Mouse (Mus musculus) spleen, adult 2 months (tissue): ENCODE measurements around the gene Eif4a2. TPM values are rescaled to one million over a fixed set of nuclear protein-coding genes. Genes with fewer than 3 reads are reported as not detected.

Experiments used
- DNase-seq, 2 experiments: peaks; one replicate each; pipeline versions ENCODE4 v3.0.0 to v3.0.0-alpha.2; 2012 to 2021; ENCODE audit warnings: low spot score in 2 of 2, low read depth in 1 of 2
- H3K27ac ChIP-seq: fragments of 200-500 bp; 2 replicates; pipeline ENCODE4 v1.5.1; 2012; ENCODE audit warnings: low read length, inconsistent platforms; ENCODE audit not compliant: insufficient read depth
- H3K27me3 ChIP-seq: fragments of 200-500 bp; 2 replicates; pipeline ENCODE4 v1.6.1; 2012; ENCODE audit warnings: mild to moderate bottlenecking, moderate library complexity, low read length, inconsistent platforms; ENCODE audit not compliant: control insufficient read depth, insufficient read depth
- H3K36me3 ChIP-seq: fragments of 200-500 bp; 2 replicates; pipeline ENCODE4 v1.6.1; 2012; ENCODE audit warnings: mild to moderate bottlenecking, low read length, inconsistent platforms; ENCODE audit not compliant: control insufficient read depth, insufficient read depth
- H3K4me1 ChIP-seq: fragments of 200-500 bp; 2 replicates; pipeline ENCODE4 v1.6.1; 2011; ENCODE audit warnings: inconsistent platforms; ENCODE audit not compliant: control insufficient read depth, insufficient read depth, insufficient read length
- H3K4me3 ChIP-seq: fragments of 200-500 bp; 2 replicates; pipeline ENCODE4 v1.5.1; 2011; ENCODE audit warnings: mild to moderate bottlenecking, inconsistent platforms; ENCODE audit not compliant: insufficient read depth, insufficient read length; ENCODE audit errors: extremely low read depth
- CTCF ChIP-seq: fragments of 200-500 bp; IDR thresholded peaks from 2 replicates; pipeline ENCODE4 v1.5.1; 2011; ENCODE audit warnings: mild to moderate bottlenecking, inconsistent platforms; ENCODE audit not compliant: insufficient read depth, insufficient read length, insufficient replicate concordance; ENCODE audit errors: extremely low read depth
- POLR2A ChIP-seq: fragments of 200-500 bp; IDR thresholded peaks from 2 replicates; pipeline ENCODE4 v1.6.1; 2011; ENCODE audit warnings: low read depth, low read length, inconsistent platforms
- WGBS: fragments of 180-500 bp; shearing (Covaris S2); methylation state at CpG from one replicate; pipeline ENCODE4 v1.1.7; 2018; 5-methylcytosine and 5-hydroxymethylcytosine counted together
- polyA plus RNA-seq: library from polyadenylated mRNA; depleted of rRNA; stranded (reverse); fragments of >200 nt; gene quantifications from 2 replicates; pipeline ENCODE4 v1.2.3, GENCODE M21; 2012

Gene Eif4a2
- polyA plus RNA-seq, 1 experiment, result 62.8 TPM

- 67% methylated on average over 5 of the region's 5 CpGs for WGBS
- Histone ChIP-seq H3K4me1 (no peaks in the 10 kb centered on the region; the same call in 1 of the 2 replicates), H3K4me3 (no peak overlapping the region), H3K27ac (no peak overlapping the region), H3K27me3 (no peaks in the 10 kb centered on the region), H3K36me3 (peaks cover 37% of the 10 kb centered on the region)
- TF ChIP-seq POLR2A, result no peak
- TF ChIP-seq CTCF, result no peak
- no peak for DNase-seq
Observed at GRCm38 (mm10) chr16:23114339-23115171, 7.3 kb downstream of the Eif4a2 start.

GRCm38 (mm10) chr16:23115486-23115885, 8.2 kb downstream of the Eif4a2 start:
- no peak for DNase-seq
- TF ChIP-seq CTCF (no peak), POLR2A (no peak)
- no peaks in the 10 kb centered on the region for H3K4me1 ChIP-seq
- peaks cover 32% of the 10 kb centered on the region for H3K36me3 ChIP-seq
- H3K27me3 ChIP-seq, result no peaks in the 10 kb centered on the region
- 85% methylated on average over 3 of the region's 3 CpGs for WGBS
- H3K27ac ChIP-seq, result no peak overlapping the region
- no peak overlapping the region for H3K4me3 ChIP-seq

GRCm38 (mm10) chr16:23117173-23117572, 9.9 kb downstream of the Eif4a2 start:
- no peaks in the 10 kb centered on the region for H3K4me1 ChIP-seq
- H3K4me3 ChIP-seq, result no peak overlapping the region
- H3K36me3 ChIP-seq, result peaks cover 23% of the 10 kb centered on the region
- H3K27ac ChIP-seq, result no peak overlapping the region
- 87% methylated on average over 4 of the region's 4 CpGs for WGBS
- no peak for DNase-seq
- TF ChIP-seq POLR2A (no peak), CTCF (no peak)
- H3K27me3 ChIP-seq, result no peaks in the 10 kb centered on the region

GRCm38 (mm10) chr16:23122446-23122845, 15.2 kb downstream of the Eif4a2 start:
- no peaks in the 10 kb centered on the region; the same call in 1 of the 2 replicates for H3K4me1 ChIP-seq
- WGBS, result 94% methylated on average over 3 of the region's 3 CpGs
- no peak for TF ChIP-seq POLR2A
- no peak overlapping the region for H3K27ac ChIP-seq
- DNase-seq, result no peak
- H3K36me3 ChIP-seq, result peaks cover 4% of the 10 kb centered on the region; the same call in 1 of the 2 replicates
- H3K27me3 ChIP-seq, result no peaks in the 10 kb centered on the region
- H3K4me3 ChIP-seq, result no peak overlapping the region

- no peak for TF ChIP-seq POLR2A
- TF ChIP-seq CTCF, result no peak
- Histone ChIP-seq H3K4me1 (no peaks in the 10 kb centered on the region; the same call in 1 of the 2 replicates), H3K27me3 (no peaks in the 10 kb centered on the region), H3K27ac (no peak overlapping the region), H3K4me3 (no peak overlapping the region), H3K36me3 (peaks cover 4% of the 10 kb centered on the region; the same call in 1 of the 2 replicates)
- 92% methylated on average over 4 of the region's 4 CpGs for WGBS
- DNase-seq, result no peak
Observed at GRCm38 (mm10) chr16:23123104-23123503, 15.9 kb downstream of the Eif4a2 start.

GRCm38 (mm10) chr16:23124398-23124797, 17.2 kb downstream of the Eif4a2 start:
- no peak overlapping the region for H3K4me3 ChIP-seq
- H3K27ac ChIP-seq, result no peak overlapping the region
- no peaks in the 10 kb centered on the region for H3K27me3 ChIP-seq
- peaks cover 4% of the 10 kb centered on the region; the same call in 1 of the 2 replicates for H3K4me1 ChIP-seq
- DNase-seq, result no peak
- WGBS, result 93% methylated on average over 4 of the region's 4 CpGs
- peaks cover 3% of the 10 kb centered on the region; the same call in 1 of the 2 replicates for H3K36me3 ChIP-seq
- TF ChIP-seq CTCF (no peak), POLR2A (no peak)

- 2% methylated on average over 4 of the region's 4 CpGs for WGBS
- TF ChIP-seq CTCF (no peak), POLR2A (no peak)
- H3K27me3 ChIP-seq, result no peaks in the 10 kb centered on the region
- no peaks in the 10 kb centered on the region; the same call in 1 of the 2 replicates for H3K36me3 ChIP-seq
- peak overlapping the region; percentile 82 for H3K4me3 ChIP-seq
- peaks cover 4% of the 10 kb centered on the region; the same call in 1 of the 2 replicates for H3K4me1 ChIP-seq
- DNase-seq, result no peak
- H3K27ac ChIP-seq, result 0 out of 2 replicates have a peak overlapping the region, but pooled peaks have one; percentile 15
Observed at GRCm38 (mm10) chr16:23127311-23127672, 20.0 kb downstream of the Eif4a2 start.
